Mouse (Mus musculus) frontal cortex, postnatal 10 days (tissue): ENCODE measurements around the gene Pcp2.
"Not testable (repeated sequence)": the region's sequence is repeated elsewhere in the genome, so short reads cannot be mapped to it uniquely, and the experiment has no call there.

ENCODE experiments used
- DNase-seq, 2 experiments: peaks; one replicate each; pipeline ENCODE4 v3.0.0; 2022; ENCODE audit warnings: low spot score in 2 of 2, mixed read lengths in 1 of 2

Pcp2 gene

DNA sequence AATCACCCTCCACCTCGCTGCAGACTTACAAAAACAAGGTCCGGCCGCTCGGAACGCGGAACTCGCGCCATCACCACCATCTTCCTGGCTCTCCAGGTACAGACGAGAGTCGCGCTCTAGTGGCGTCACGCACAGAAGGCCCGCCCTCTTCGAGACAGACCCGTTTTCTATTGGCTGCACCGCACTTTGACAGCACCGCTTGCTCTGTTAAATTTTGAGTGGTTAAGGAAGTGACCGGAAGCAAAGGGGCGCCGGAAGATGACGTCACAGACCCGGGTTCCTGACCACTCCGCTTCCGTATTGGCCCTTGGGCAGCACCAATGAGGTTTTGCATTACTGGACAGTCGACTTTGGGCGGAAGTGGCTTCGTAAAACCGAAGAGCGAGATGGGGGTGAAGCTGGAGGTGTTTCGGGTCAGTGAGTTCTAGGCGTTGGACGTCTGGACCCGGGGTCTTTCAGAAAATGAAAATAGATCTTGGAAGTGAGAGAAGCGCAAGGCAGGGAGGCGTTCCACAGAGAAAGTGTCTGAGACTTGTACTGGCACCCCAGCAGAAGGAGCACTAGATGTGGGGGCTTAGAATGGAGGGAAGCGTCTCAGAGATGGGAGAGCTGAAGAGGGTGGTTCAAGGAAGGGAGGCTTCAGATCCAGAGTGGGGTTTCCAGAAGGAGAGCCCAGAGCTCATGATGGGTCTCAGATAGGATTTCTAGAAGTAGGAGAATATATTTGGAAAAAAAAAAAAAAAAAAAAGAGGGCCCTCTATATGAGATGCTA lies 4.0 kb downstream of the Pcp2 start, which contains the start of the genes Xab2 and Pet100:
Xab2 (minus strand) TSS at position 118 of the 772 bp plus-strand sequence.
Pet100 (plus strand) TSS at position 350 of the 772 bp plus-strand sequence.
- DNase-seq: peak; percentile 99

DNA sequence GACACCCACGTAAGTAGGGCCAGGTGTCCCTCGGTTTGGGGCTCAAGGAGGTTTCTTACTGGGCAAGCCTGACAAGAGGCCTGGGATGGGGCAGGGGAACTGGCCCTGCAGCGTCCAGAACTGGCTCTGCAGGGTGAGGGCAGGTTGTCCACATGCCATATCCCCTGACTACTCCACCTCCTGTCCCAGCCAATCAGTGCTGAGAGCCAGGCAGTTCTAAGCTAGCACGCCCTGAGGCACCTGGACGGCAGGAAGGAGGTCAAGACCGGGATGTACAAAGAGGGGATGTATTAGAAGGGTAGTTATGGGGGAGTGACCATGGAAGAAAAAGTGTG lies 15.6 kb downstream of the Pcp2 start:
- DNase-seq: no peak

DNA sequence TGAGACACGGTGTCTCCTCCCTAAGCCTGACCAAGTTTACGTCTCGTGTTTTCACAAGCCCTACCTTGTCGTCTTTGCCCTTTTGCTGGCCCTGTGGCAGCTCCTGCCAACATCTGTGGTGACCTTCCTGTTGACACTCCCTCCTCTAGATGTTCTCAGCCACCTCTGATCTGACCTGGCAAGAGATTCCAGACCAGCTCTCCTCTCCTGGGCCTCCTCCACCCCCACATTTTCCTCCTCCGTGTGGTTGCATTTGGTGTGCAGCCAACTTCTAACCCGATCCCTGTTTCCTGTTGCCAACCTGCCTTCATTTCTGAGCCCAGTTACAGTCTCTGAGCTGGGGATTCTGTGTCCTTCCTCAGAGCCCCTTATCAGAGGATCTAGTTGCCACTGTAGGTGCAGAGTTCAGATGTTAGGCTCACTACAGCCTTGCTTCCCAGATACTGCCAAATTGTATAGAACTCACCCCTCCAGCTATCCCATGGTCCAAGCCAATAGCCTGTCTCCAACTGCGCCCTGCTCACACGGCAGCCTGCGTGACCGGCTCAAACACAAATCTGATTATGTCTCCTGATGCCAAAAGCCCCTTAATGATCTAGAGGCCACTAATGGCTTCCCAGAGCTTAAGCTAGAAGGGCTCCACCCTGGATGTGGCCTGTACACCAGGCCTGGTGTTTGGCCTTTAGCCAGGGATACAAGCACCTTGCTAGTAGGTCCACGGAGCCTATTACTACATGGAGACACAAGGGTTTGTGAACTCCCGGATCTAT lies 16.1 kb downstream of the Pcp2 start:
- DNase-seq: no peak

DNA sequence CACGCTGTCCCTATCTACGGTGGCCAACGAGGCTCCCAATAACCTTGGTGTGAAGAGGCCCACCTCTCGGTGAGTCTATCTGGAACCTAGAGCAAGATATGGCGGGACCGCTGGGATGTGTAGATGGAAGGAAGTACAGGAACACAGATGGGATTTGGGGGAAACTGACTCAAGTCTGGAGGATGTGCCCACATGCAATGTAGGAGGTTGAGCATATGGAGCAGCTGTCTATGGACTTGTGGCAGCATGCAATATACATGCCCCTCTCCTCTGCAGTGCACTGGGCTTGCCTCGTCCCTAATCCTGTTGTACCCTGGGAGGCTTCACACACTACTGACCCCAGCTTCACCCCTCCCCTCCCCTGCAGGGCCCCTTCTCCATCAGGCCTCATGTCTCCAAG lies 17.5 kb downstream of the Pcp2 start:
- DNase-seq: no peak

DNA sequence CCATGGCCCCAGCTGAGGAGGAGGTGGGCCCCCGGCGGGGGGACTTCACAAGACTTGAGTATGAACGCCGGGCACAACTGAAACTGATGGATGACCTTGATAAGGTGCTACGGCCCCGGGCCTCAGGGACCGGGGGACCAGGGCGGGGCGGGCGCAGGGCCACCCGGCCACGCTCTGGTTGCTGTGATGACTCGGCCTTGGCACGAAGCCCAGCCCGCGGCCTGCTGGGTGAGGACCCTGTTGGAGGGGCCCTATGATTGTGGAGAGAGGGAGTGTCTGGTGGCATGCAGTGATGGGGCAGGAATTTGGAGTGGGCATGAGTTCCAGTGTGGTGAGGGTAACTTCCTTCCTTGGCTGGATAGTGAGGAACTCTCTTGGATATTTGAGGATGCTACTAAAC lies 18.8 kb downstream of the Pcp2 start:
- no peak for DNase-seq

DNA sequence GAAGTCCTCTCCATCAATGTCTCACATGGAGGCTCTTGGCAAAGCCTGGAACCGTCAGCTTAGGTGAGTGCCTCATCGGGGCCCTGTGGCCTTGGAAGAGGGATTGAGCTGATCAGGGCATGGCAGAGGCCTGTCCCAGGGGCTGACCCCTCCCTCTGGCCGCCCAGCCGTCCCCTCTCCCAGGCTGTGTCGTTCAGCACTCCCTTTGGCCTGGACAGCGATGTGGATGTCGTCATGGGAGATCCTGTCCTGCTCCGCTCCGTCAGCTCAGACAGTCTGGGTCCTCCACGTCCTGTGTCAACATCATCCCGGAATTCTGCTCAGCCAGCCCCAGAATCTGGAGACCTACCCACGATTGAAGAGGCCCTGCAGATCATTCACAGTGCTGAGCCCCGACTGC lies 21.9 kb downstream of the Pcp2 start:
- DNase-seq: no peak

DNA sequence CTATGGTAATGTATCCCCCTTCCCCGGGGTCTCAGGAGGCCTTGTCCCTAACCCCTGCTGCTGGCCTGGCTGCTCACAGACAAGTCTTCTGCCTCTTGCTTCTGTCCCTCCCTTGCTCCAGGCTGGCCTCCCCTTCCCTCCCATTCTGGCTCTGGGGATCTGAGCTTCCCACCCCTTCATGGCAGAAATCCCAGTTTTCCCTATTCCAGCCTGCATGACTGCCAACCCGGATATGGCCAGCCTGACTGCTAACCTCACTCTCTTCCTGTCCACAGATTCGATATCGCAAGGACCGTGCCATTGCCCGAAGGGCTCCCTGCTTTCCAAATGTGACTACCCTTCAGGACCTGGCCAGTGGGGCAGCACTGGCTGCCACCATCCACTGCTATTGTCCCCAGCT lies 24.9 kb downstream of the Pcp2 start:
- DNase-seq: no peak

DNA sequence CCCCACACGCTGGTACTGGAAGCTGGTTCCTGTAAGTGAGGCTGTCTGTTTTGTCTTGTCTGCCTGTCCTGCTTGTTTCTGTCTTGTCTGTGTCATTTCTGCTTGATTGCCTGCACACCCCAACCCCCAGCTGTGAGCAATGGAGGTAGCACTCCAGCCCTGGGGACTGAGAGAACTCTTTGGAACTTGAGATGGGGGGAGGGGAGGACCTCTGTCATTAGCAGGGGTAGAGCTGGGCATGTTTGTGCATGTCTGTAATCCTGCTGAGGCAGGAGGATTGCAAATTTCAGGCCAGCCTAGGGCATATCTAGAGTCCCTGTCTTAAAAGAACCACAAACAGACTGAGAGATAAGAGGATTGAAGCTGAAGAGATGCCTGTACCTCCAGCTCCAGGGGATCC lies 26.1 kb downstream of the Pcp2 start:
- DNase-seq: no peak

DNA sequence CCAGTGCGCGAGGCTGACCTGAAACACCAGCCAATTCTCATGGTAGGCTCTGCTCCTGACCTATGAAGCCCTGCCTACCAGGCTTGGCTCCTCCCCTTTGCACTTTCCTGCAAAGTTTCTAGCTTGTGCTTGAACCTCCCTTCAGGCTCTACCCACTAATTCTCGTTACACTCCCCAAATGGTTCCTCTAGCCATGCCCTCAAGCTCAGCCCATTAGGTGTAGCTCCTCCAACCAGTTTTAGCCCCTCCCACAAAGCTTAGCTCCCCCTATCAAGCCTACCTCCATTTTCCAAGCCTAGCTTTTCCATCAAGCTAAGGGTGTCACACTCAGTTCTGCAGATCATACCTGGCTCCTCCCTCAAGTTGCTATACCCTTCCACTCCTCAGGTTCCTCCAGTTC lies 27.3 kb downstream of the Pcp2 start:
- DNase-seq: no peak

DNA sequence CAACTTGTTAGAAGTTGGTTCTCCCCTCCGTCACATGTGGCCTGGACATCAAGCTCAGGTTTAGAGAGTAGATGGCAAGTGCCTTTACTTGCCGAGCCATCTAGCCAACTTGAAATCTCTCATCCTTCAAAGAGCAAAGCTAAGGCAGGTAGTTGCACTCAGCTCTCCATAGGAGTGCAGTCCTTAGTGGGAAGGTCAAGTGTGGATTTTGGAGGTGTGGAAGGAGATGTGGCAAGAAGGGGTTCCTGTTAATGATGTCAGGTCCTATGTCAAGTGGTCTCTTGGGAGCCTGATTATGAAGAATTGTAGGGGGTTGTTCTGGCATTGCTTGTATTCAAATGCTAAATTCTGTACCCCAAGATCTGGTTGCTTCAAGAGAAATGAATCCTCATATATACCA lies 30.9 kb downstream of the Pcp2 start:
- DNase-seq: no peak

DNA sequence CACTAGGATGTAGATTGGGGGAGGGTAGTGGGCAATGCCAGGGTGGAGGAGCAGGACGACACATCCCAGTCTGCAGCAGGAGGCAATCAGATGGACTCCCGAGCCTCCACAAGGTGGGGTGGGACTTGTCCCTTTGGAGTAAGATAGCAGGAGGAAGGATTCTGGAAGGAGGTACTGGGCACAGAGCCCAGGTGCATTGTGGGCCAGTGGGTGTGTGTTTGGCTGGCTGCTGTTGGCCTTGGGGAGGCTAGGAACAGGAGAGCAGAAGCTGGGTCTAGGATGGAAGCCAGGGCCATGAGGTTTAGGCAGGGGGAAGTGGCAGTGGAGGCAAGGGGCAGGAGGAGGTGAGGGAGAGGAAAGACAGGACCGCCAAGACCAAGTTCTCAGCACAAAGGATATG lies 31.9 kb downstream of the Pcp2 start:
- no peak for DNase-seq

DNA sequence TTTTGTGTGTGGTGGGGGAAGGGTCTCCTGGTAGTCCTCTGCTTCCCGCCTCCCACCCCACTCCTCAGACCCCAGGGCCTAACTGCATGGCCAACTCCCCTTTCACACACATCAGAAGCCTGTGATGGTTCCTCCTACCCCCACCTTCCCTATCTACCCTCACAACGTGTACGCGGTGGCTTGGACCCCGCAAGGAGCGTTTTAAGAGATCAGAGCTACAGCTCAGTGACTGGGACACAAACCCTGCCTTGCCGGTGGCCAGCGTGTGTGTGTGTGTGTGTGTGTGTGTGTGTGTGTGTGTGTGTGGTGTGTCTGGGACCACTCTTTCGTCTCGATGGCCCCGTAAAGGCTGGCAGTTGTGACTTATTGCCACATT lies 37.1 kb downstream of the Pcp2 start:
- no peak for DNase-seq

DNA sequence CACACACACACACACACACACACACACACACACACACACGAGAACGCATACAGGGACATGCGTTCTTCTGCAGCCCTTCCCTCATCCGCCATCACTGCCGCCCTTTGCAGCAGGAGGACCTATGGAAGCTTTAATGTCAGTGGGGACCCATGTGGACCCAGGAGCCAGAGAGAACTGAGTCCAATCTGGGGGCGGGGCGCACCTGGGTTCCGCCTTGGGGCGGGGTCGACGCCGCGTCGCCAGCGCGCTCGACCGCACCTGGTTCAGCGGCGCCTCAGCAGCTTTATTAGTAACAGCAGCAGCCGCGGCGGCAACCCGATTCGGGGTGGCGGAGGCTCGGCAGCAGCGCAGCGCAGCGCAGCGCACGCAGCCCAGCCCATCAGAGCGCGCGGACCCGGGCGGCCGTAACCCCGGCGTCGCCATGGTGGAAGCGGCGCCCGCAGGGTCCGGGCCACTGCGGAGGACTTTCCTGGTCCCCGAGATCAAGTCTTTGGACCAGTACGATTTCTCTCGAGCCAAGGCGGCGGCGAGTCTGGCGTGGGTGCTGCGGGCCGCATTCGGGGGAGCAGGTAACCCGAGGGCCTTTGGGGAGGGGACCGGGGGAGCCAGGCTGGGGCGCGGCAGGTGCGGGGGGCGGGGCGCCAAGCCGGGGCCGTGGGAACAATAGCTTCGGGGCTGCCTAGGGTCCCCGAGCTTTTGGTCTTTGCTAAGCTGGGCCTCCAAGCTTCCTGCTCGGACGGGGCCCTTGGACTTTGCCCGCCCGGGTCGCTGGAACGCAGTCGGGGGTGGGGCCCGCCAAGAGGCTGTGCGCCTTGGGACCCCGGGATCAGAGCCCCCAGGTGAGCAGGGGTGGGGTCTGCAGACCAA lies 37.7 kb downstream of the Pcp2 start:
- DNase-seq: peak in 1 of 2 experiments; percentile 70

DNA sequence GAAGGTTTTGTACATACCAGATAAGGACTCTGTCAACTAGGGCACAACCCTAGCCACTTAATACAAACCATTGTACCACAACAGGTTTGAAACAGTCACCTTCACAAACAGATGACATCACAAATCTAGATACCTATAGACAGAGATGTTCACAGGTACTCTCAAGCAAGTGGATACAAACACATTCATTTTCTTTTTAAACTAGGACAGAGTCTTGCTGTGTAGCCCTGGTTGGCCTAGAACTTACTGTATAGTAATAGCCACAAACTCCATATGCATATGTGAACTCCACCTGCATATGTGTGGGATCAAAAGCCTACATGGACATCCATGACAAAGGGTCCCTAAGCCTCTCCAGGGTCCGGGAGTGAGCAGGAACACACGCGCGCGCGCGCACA lies 38.4 kb downstream of the Pcp2 start, which contains the start of gene Camsap3:
Camsap3 (plus strand) TSS at position 301 of the 398 bp plus-strand sequence.
- DNase-seq: no peak

DNA sequence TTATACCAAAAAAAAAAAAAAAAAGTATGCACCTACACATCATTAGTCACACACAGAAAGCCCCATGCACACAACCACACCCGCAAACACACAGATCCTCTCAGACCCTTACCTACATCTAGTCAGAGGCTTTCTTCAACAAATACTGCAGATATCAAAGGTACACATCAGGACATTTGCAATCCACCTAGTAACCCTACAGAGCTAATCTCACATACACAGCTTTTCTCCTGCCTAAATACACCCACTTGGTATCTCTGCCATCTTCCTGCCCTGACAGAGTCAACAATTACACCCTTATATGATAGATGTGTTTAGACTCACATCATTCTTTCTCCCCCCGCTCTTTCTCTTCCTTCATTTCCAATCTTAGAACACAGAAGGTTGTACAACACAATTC lies 38.9 kb downstream of the Pcp2 start:
- no peak for DNase-seq

DNA sequence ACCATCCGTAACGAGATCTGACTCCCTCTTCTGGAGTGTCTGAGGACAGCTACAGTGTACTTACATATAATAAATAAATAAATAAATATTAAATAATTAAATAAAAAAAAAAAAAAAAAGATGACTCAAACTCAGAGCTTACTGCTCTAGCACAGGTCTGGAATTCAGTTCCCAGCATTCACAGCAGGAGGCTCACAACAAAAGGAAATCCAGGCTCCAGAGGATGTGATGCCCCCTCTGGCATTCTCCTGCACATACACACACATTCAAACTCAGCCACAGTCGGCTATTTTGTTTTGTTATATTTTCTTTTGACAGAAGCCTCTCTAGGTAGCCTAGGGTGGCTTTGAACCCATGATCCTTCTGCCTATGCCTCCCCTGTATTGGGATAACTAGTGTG lies 43.4 kb downstream of the Pcp2 start:
- not testable (repeated sequence) for DNase-seq

DNA sequence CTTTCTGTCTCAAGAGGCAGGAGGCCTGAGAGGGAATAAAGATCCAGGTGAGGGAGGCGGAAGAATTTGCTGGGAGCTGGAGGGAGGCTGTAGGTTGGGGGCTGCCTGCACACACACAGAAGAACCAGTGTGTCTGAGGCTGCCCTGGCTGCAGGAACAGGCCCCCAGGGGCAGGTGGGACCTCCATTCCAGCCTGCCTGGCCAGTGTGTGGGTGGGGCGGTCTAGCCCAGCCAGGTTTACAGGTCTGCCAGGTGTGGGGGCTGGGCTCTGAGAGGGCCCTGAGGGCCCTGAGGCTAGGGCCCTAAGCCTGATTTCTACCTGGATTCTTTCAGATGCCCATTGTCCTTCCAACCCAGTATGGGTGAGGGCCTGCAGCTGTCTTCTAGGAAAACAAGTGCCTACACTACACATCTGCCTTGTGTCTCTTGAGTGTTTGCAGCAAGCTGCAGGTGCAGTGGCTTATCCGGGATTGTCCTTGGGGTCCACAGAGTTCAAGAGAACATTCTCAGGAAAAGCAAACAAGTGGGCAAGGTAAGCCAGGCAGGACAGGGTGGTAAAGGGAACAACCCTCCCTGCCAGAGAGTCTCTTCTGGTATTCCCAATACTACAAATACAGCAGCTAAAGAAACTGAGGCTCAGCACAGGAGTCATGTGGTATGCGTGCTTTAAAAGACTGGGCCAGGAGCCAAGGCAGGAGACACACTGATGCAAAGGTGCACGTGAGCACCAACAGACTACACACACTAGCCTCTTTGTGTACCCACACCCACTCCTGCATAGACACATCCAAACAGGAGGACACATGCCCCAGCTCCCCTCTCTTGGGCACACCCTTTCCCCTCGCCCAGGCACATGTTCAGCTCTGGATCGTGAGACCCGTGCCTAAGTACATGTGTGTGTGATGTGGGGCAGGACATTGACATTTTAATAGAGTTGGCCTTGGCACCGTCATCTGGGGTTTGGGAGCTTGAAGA lies 45.7 kb downstream of the Pcp2 start:
- DNase-seq: no peak

DNA sequence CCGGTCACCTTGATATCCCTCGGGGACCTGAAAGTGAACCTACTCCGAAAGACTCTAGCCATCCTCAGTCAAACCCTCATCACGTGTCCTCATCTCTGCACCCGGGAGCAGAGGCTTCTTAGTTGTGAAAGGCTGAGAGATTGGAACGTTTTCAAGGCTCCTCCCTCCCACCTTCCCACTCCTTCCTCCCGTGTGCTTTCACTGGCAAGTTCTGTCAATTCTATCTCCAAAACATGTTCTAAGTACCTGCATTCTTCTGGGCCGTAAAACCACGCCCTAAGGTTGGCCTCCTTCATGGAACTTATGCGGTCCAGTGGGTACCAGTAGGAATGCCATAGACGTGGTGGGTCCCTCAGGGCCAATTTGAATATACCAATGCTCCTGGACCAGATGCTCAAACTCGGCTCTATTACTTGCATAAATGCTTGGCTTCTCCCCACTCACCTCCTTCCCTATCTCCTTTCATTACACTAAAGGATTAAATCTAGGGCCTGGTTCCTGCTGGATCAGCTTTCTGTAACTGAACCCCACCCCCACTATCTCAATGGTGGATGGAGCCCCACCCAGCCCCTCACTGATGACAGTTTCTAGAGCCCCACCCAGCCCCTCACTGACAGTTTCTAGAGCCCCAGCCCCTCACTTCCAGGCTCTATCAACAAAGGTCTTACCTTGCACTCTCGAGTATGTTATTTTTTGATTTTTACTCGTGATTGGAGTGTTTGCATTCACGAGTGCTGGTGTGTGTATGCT lies 49.0 kb downstream of the Pcp2 start:
- no peak for DNase-seq

DNA sequence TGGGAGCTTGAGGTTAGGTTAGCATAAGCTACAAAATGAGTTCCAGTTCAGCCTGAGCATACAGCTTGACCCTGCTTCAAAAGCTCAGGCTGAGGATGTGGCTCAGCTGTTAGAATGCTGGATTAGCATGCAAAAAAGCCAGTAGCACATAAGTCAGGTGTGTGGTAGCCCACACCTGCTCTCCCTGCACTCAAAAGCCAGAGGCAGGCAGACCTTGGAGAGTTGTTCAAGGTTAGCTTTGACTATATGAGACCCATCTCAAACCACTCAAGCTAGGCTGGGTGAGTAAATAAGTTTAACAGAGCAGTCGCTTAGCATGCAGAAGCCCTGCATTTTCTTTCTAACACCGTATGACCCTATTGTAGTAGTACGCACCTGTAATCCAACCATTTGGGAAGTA lies 50.8 kb downstream of the Pcp2 start:
- DNase-seq: no peak
